Mouse (Mus musculus) embryo, embryonic 11 days (tissue): ENCODE measurements around the gene Fam151a.
"Not testable (repeated sequence)": the region's sequence is repeated elsewhere in the genome, so short reads cannot be mapped to it uniquely, and the experiment has no call there.

Experiments used
- DNase-seq: peaks from one replicate; pipeline ENCODE4 v3.0.0-alpha.2; 2015

Gene Fam151a

DNA sequence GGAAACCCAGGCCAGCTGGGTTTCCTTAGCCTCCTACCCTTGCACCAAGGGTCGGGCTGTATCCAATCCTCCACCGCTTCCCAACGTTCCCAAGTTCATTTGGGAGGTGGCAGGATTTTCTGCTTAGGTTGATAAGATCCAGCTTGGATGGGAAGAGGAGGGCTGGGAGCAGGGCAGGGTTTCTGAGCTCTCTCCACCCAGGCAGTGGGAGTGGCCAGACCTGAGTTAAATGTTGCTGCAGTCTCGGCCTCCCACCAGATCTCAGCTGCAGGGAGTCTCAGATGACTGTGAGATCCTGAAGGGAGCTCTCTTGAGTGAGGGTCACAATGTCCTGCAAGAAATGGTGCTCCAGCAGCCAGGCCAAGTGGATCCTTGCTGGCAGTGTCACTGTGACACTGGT lies at the start of gene Fam151a:
Gene Fam151a (plus strand): TSS at position 254 of the 400 bp plus-strand sequence.
- no peak for DNase-seq

DNA sequence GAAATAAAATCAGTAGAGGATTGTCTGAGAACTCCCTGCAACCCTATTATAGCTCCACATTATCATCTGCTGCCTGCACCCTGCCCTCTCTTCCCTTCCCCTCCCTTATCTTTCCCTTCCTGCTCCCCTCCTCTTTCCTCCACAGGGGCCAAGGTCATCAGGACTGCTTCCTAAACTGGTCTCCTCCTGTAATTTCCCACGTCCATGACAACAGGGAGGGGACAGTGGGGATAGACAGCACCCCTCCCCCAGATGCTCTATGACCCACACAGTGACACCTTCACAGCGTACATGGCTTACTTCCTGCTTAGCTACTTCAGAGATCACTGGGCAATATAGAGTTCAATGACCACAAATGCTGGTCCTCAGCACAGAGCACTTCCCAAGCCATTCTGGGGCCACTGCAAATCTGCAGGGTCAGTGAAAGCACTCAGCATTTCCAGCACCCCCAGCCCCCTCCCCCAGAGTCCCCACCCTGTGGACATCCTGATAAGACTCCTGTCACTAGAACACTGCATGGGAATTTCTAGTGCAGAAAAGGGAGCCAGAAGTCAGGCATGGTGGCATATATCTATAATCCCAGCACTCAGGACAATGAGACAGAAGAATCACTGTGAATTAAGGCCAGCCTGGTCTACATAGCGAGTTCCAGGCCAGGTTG lies 44.9 kb upstream of the Fam151a start:
- DNase-seq = no peak

DNA sequence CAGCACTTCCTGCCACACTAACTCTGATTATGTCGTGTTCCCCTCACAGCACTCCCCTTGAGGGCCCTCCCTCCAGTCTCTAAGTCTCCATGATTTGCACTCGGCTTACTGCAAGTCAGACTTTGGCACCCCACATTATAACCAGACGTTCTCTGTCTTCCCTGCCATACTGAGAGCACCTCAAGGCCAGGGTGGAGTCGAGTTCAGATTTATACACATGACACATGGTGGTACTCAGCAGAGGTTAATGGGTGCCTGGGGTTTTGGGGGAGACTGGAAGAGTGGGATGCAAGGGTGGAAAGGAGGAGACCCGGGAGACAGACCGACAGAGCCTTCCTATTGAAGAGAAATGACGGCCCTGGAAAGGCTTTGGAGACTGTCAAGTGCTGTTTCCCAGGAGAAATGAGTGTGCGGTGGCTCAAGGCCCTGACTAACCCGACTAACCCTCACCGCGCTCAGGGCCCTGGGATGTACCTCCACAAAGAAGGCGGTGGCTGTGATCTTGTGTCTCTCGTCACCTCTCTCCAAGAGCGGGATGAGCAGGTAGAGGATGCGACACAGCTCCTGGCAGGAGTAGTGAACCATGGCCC lies 39.8 kb upstream of the Fam151a start:
- DNase-seq = no peak

DNA sequence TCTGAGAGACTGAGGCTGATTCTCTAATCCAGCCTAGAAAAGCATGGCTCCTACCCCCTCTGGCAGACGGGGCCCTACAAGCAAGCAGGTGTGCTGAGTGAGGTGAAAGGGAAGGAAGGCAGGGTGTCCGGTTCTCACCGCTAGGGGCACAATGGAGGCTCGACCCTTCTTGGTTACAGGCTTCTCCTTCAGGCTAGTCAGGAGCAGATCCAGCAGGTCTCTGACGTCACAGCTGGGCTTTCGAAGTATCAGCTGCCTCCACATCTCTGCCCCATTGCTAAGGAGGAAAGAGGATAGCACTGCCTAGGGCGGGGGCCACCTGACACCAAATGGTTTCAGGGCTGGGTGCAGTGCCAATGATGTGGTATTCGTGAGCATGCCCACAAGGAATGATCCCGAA lies 33.7 kb upstream of the Fam151a start:
- peak; percentile 82 for DNase-seq

DNA sequence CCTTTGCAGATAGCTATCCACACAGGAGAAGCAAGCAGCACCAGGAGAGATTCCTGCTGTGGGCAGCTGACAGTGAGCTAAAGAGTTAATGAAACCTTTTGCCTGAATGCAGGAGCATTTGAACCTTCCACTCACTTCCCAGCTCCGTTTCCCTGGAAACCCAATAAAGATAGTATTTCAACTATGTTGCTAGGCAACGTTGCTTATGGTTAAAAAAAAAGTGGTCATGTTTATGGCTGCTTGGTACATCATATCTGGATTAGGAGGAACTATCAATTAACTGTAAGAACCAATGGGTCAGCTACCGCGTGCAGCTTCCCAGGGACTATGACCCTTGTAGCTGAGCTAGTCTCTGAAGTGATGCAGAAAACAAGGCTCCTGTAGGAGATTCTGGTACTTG lies 32.9 kb upstream of the Fam151a start:
- peak; percentile 22 for DNase-seq

DNA sequence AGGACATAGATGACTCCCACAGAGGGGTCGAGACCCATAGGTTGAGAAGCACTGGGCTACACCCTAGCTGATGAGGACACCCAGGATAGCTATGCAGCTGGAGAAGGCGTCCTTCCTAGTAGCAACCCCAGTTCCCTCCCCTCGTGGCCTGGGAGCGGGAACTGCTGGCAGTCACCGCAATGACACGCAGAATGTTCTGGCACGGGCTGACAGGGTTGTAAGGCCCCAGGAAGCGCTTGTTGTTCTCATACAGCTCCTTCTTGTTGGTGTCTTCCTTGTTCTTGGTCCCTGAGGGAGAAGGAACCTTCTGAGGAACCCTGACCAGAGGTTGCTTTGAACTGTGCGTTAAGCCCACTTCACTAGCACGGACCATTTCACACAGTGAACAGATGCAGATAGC lies 29.7 kb upstream of the Fam151a start:
- DNase-seq = no peak

DNA sequence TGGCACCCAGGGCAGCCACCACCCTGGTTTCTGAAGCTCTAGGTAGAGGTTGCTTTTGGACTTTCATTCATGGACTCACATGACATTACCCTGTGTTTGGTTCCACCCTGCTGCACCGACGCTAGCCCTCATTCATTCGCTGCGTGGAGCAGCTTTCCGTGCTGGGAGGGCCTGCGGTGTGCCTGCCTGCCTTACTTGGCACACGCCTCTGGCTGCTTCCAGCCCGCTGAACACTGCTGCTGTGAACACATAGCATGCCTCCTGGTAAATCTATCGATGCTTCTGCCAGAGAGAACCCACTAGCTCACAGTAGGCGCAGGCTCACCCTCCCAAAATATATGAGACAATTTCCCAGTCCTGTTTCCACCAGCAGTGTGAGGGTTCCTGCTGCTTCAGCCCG lies 29.3 kb upstream of the Fam151a start:
- DNase-seq = no peak

DNA sequence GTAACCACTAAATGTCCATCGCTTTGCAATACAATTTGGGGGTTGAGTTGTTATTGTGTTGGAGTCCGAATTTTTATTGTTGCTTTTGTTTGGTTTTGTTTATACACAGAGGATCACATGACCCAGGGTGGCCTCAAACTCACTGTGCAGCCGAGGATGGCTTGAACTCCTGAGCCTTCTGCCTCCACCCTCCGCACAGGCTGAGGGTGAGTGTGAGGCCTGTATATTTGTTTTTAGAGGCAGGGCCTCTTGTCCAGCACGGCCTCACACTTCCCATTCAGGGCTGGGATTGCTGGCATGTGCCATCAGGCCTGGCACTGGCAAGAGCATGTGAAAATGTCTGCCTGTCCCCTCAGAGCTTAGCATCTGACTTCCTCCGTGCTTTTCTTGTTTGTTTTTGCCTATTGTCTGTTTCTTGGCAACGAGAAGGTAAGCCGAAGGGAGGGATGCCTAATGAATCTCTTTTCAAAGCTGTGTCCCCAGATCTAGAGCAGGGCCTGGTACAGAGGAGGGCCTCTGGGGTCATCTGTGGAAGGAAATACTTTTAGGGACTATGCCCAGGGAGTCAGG lies 28.5 kb upstream of the Fam151a start:
- DNase-seq = no peak

DNA sequence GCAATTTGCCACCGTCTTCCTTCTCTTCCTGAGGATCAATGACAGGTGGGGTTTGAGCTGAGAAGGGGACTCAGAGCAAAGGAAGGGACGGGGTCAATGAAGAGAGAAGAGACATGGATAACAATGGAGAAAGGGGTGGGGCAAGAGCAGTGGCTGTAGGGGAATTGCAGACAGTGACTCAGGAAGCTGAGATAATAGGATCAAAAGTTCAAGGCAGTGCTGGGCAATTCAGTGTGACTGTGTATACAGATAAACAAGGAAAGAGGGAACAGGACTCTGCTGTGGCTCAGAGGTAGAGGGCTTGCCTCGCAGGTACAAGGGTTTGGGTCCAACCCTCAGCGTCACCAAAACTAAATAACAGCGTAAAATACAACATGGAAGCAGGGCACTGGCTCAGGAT lies 25.7 kb upstream of the Fam151a start:
- no peak for DNase-seq

DNA sequence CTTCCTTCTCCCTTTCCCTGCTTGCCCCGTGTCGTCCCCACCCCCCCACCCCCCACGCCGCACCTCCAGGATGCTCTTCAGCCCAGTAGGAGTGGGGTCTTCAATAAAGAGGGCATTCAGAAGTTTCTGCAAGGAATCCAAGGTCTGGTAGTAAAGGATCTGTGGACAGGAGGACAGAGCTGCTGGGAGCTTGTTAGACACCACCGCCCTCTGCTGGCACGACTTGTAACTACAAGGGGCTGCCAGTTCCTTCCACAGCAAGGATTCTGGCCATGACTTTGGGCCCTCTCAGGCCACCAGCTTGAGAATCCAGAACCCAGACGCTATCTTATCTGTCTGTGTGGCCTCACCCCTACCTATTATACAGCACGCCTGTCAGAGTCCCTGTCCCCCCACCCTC lies 25.3 kb upstream of the Fam151a start:
- peak; percentile 81 for DNase-seq

DNA sequence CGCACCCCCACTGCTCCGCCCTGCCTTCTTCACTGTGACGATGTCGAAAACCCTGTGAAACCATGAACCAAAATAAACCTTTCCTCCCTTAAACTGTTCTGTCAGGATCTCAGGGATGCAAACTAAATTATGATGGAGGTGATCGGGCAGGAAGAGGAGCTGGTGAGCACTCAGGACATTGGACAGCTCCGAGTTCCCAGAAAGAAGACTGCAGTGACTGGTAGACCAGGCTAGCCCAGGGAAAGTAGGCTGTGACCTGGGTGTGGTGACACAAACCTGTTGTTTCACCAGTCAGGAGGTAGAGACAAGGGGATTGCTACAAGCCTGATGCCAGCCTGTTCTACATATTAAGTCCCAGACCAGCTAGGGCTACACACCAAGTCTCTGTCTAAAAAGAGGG lies 20.1 kb upstream of the Fam151a start:
- no peak for DNase-seq

DNA sequence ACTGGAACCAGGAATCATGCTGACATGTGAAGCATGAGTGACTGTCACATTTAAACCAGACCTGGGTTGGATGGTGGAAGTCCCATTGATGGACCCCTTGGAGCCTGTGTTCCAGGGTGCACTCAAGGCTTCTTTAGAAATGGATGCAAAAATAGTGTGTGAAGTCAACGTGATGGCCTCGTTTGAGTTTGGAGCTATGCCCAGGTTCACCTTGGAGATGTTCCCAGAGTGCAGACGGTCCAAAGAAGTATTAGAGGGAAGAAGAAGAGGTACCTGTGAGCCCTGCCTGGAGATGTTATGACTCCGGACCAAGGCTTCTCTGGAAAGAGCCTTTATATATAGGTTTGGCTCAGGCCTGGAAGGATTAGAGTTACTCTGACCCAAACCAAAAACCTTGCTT lies 13.1 kb upstream of the Fam151a start:
- DNase-seq = no peak

DNA sequence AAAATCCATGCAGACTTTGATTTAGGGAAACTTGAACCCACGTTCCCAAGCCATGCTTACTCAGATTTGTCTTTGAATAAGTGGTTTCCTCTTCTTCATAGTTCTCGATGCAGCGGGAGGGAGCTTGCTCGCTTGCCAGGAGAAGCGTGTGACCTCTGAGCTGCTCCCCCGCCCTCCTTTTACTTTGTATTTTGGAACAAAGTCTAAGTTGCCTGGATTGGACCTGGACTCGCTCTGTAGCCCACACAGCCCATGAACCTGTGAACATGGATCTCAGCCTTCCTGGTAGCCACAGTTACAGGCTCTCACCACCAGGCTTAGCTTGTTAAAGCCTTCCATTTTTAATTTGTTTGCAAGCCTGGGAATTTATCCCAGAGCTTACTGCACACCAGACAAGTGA lies 2.9 kb upstream of the Fam151a start, which contains the start of gene Mroh7:
Gene Mroh7 (minus strand): TSS at position 112 of the 400 bp plus-strand sequence.
- DNase-seq = no peak

DNA sequence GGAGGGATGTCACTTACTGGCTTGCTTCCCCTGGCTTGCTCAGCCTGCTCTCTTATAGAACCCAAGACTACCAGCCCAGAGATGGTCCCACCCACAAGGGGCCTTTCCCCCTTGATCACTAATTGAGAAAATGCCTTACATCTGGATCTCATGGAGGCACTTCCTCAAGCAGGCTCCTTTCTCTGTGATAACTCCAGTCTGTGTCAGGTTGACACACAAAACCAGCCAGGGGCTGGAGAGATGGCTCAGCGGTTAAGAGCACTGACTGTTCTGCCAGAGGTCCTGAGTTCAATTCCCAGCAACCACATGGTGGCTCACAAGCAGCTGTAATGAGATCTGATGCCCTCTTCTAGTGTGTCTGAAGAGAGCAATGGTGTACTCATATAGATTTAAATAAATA lies 3.2 kb downstream of the Fam151a start:
- DNase-seq = not testable (repeated sequence)

DNA sequence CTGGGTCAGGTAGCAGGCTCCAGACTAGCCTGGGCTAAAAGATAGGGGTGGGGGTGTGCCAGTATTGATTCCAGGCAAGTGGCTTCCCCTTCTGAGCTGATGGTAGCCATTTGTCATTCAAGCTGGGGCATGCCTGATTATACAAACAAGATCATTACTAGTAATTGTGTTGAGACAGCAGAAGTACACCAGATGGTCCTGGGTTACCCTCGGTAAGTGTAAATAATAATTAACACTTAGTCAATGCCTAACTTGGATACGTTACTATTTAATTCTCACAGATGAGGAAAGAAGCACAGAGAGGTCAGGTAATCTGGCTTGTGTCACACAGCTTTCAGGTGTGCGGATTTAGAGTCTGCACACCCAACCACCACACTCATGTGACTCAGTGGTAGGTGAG lies 4.2 kb downstream of the Fam151a start:
- DNase-seq = no peak

DNA sequence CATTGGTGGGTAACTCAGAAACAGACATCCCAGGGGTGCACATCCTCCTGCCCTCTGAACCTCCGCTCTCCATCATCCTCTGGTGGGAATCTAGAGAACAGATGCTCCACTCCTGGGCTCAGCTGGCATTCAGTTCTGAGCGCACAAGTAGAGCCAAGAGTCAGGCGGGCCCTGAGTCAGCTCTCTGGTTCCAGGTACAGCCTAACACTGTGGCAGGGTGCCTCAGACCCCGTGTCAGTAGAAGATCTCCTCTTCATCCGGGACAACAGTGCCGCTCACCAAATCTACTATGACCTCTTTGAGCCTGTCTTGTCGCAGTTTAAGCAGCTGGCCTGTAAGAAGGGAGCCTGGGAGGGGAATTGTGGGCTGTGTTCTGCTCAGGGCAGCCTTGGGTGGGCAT lies 12.2 kb downstream of the Fam151a start:
- no peak for DNase-seq

DNA sequence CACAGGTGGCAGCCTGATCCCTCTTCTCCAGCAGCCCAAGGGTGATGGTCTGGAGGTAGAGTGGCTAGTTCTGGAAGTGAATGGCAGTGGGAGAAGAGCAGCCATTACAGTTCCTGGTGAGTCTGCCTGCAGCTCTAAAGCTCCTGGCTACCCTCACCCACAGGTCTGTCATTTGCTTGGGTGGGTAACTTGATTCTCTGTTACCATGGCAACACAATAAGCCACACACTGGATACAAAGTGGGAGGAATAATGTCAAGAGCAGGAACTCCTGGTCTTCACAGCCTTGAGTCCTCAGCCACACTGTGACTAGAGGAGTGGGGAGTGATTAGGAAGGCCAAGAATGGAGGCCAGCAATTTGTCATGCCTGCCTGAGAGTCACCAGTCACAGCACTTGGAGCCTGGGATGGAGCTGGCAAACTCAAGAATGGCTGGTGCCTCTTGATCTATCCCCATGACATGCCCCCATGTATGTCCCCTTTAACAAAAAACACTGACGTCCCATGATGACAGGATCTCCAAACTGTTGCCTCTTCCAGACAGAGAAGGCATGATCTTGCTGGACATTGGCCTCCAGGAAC lies 13.4 kb downstream of the Fam151a start:
- DNase-seq = peak; percentile 30

DNA sequence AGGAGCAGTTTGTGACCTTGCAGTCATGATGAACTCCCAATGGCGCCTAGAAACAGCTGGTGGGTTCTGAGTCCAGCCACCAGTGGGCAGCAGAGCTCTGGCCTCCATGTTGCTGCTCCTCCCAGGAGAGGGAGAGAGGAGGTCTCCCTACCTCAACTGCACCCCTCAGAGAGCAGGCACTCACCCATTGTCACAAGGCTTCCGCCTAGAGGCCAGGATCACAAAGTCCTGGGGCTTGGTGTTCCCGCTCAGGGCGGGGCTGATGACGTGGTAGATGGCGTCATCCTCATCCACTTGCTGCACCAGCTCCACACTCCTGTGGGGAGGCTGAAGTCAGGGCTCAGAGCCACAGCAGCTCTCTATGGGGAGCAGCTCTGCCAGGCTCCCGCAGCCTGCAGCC lies 16.0 kb downstream of the Fam151a start:
- DNase-seq = peak; percentile 83

DNA sequence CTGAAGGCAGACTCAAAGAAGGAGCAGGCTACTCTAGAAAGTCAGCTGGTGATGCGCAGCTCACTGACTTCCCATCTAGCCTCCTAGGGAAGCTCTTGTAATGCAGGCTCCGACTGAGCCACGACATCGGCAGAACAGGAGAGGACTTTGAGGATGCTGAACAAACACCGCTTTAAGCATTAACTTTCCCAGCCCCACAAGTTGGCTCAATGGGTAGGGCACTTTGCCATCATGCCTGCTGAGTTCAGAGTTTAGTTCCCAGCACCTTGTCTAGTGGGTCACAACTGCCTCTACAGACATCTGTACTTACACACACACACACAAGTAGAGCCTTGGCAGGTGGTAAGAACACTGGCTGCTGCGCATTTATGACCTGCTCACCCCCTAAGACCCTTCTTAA lies 18.0 kb downstream of the Fam151a start:
- no peak for DNase-seq

DNA sequence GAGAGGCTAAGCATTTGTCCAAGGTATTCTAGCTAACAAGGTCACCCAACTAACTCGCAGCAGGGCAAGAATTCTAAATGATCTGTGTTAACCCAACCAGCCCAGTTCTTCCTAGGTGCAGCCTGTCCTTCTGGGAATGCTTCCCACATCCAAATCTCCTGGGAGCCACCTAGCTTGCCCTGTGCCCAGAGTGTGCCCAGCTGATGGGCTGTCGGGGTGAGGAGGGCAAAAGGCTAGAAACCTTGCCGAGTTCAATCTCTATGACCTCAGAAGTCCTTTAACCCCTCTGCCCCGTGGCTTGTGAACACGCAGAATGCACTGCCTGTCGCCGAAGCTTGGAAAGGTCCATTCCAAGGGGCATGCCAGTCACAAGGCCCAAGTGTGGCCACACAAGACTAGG lies 30.5 kb downstream of the Fam151a start:
- no peak for DNase-seq

DNA sequence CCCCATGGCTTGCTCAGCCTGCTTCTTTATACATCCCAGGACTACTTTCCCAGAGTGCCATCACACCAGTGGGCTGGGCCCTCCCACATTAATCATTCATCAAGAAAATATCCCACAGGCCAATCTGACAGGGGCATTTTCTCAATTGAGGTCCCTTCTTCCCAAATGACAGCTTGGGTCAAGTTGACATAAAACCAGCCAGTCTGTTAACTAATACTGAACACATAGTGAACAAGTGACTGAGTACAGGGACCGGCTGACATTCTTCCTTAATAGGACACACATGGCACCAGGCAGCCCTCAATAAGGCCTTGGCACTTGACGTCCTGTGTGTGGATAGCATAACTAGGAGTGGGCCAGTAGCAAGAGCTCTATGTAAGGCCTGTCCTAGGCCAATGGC lies 35.6 kb downstream of the Fam151a start:
- no peak for DNase-seq

DNA sequence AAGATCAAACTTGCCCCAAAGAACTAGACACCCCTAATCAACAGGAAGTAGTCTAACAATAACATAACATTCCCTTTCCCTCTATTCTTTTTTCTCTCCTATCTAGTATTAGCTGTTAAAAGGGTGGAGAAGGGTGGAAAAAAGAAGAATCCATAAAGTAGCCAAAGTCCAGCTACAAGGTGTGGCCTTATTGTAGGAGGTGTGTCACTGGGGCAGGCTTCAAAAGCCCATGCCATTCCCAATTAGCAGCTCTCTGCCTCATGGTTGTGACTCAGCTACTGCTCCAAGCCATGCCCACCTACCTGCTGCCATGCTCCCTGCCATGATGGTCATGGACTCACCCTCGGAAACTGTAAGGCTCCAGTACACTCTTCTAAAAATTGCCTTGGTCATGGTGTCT lies 38.9 kb downstream of the Fam151a start:
- no peak for DNase-seq

DNA sequence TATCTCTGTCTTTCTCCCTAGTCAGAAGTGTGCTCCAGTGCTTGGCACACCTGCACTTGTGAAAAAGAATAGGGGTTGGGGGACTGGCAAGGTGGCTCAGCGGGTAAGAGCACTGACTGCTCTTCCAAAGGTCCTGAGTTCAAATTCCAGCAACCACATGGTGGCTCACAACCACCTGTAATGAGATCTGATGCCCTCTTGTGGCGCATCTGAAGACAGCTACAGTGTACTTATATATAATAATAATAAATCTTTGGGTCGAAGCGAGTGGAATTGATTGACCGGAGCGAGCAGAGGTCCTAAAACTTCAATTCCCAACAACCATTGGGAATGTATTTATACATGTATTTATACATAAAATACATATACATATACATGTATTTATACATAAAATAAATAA lies 42.1 kb downstream of the Fam151a start:
- not testable (repeated sequence) for DNase-seq

DNA sequence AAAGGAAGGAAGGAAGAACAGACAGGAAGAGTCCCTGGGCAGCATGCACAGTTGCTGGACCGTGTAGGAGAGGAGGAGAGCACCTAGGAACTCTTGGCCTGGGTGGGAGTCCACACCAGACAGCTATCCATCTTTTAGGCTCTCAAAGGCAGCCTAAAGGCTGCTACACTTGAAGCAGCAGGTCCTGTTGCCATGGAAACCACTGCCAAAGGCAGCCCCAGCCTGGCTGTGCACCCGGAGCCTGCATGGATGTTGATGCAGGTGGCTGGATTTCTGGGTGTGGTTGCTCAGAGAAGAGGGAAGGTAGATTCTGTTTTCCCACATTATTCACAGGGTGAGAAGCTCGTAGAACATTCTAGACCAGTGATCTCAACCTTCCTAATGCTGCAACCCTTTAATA lies 43.3 kb downstream of the Fam151a start:
- DNase-seq = peak; percentile 86
